Mouse (Mus musculus) embryonic facial prominence, embryonic 15.5 days (tissue): ENCODE measurements at regions not wholly inside any gene's neighbourhood (a gene's known extent, or its start where the extent isn't known, plus 50 kb on each side); places are given as distances from the start of the nearest gene placed in this dataset.
A peak's percentile ranks its signal among the peaks of the same experiment; 100 is the strongest.

Experiments used
- ATAC-seq: fragments of 200-750 bp; cut with Nextera tagmentation; 2 replicates; pipeline ENCODE4 v1.8.0; 2017; ENCODE audit warnings: low read depth, moderate TSS enrichment; ENCODE audit not compliant: insufficient number of reproducible peaks, low FRiP score, low TSS enrichment
- H3K27ac ChIP-seq: fragments of 300-500 bp; sonication (generic); replicated peaks from 2 replicates; pipeline ENCODE4 v1.5.1; 2015; ENCODE audit warnings: mild to moderate bottlenecking, inconsistent platforms
- H3K27me3 ChIP-seq: fragments of 300-500 bp; sonication (generic); 2 replicates; pipeline ENCODE4 v1.6.1; 2015; ENCODE audit warnings: inconsistent platforms
- H3K36me3 ChIP-seq: fragments of 300-500 bp; sonication (generic); 2 replicates; pipeline ENCODE4 v1.6.1; 2015; ENCODE audit warnings: mild to moderate bottlenecking, inconsistent platforms
- H3K4me1 ChIP-seq: fragments of 300-500 bp; sonication (generic); 2 replicates; pipeline ENCODE4 v1.6.1; 2015; ENCODE audit warnings: inconsistent platforms
- H3K4me2 ChIP-seq: fragments of 300-500 bp; sonication (generic); replicated peaks from 2 replicates; pipeline ENCODE4 v1.6.1; 2015; ENCODE audit warnings: mild to moderate bottlenecking, inconsistent platforms
- H3K4me3 ChIP-seq: fragments of 300-500 bp; sonication (generic); replicated peaks from 2 replicates; pipeline ENCODE4 v1.5.1; 2015; ENCODE audit warnings: mild to moderate bottlenecking, inconsistent platforms
- H3K9ac ChIP-seq: fragments of 300-500 bp; sonication (generic); 2 replicates; pipeline ENCODE4 v1.6.1; 2015; ENCODE audit warnings: inconsistent platforms
- H3K9me3 ChIP-seq: fragments of 300-500 bp; sonication (generic); replicated peaks from 2 replicates; pipeline ENCODE4 v1.6.1; 2016; ENCODE audit warnings: inconsistent platforms
- WGBS: fragments of 180-500 bp; shearing (Covaris S2); methylation state at CpG from one replicate; pipeline ENCODE4 v1.1.7; 2015; 5-methylcytosine and 5-hydroxymethylcytosine counted together

DNA sequence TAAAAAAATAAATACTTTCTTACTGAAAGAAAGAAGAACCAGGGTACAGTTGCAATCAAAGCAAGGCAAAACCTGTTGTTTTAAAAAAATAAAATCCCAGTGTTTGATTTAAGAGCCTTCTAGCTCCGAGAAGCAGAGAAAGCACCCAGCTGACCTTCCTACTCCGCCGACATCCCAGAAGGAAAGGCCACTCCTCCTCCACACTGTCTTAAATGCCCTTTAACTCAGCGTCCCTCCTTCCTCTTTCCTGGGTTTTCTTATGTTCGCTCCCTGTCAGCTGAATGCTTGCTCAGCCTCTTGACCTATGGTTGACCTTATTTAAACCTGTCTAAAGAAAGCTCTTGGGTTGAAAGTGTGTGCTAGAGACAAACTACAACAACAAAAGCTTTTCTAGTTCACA, 79.1 kb downstream of the Sptssa start:
- Histone ChIP-seq H3K27me3 (no peaks in the 10 kb centered on the region), H3K27ac (no peak overlapping the region), H3K9ac (no peak overlapping the region), H3K4me3 (no peak overlapping the region), H3K36me3 (no peaks in the 10 kb centered on the region), H3K4me1 (no peaks in the 10 kb centered on the region), H3K9me3 (no peaks in the 10 kb centered on the region), H3K4me2 (no peak overlapping the region)
- no peak for ATAC-seq
- 29% methylated on average over 5 of the region's 5 CpGs for WGBS

DNA sequence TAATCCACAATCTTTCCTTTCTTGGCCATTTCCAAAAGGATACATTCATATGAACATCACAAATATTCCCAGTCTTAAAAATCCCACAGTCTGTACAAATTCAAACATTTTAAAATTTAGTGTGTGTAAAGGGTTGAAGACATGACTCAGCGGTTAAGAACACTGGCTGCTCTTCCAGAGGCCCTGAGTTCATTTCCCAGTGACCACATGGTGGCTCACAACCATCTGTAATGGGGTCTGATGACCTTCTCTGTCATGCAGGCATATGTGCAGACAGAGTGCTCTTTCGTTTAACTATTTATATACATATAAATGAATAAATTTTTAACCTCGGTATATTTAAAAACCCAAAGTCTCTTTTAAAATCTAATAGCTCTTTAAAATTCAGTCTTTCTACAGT, 79.6 kb downstream of the Sptssa start:
- H3K27me3 ChIP-seq, result no peaks in the 10 kb centered on the region
- H3K9ac ChIP-seq, result no peak overlapping the region
- ATAC-seq, result no peak
- no peaks in the 10 kb centered on the region for H3K4me1 ChIP-seq
- 76% methylated on average over 3 of the region's 3 CpGs for WGBS
- no peak overlapping the region for H3K27ac ChIP-seq
- no peaks in the 10 kb centered on the region for H3K36me3 ChIP-seq
- no peak overlapping the region for H3K4me3 ChIP-seq
- no peak overlapping the region for H3K4me2 ChIP-seq
- no peaks in the 10 kb centered on the region for H3K9me3 ChIP-seq

DNA sequence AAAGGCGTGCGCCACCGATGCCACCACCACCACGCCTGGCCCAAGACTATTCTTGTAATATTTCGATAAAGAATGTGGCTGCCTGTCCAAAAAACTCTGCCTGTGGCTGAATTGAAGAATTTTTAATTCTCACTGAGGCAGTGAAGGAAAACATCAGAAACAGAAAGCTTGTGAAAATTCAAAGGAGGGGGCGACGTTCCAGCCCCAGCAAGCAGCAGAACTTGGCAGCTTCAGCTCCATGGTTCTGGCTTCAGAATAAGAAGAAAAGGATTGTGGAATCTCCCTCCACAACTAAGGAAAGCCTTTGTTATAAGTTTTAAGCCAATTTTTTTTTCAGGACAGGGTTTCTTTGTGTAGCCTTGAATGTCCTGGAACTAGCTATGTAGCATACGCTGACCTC, 83.5 kb downstream of the Sptssa start:
- no peak for ATAC-seq
- H3K27me3 ChIP-seq, result no peaks in the 10 kb centered on the region
- H3K4me2 ChIP-seq, result no peak overlapping the region
- no peaks in the 10 kb centered on the region for H3K9me3 ChIP-seq
- no peaks in the 10 kb centered on the region for H3K36me3 ChIP-seq
- H3K9ac ChIP-seq, result no peak overlapping the region
- no peak overlapping the region for H3K27ac ChIP-seq
- H3K4me3 ChIP-seq, result no peak overlapping the region
- 79% methylated on average over 8 of the region's 8 CpGs for WGBS
- no peaks in the 10 kb centered on the region for H3K4me1 ChIP-seq

DNA sequence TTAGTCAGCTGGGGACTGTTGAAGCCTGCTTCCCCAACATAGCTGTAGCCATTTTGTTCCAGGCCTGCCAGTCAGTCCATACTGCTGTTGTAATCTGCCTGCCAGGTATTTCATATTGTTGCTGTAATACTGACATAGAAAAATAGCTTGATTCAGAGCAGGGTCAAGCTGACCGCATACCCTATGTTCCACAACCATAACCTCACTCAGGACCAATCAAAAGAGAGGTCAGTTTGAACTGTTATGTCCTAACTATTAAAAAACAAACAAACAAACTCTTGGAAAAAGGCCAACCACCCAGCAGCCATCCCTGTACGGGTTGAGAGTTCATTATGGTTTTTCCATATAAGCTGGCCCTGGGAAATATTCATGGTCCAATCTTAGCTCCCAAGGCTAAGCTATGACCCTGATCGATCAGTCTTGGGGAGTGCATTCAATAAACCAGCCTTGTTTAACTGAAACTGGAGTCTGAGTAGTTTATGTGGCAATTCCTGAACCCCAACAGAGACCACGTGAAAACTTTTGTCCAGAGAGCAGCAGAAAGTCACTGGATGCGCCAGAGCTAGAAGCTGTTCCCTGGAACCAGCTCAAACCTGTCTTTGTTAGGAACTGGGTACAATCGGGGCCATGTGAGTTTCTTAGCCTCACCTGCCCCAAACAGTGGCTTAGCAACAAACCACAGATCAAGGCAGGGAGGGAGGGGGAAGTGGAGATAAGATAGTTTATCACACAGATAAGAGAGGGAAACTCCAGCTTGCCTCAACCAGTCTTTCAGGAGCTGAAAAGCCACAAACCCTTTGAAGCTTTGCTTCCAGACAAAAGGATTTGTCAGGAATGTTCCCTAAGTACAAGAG, 88.1 kb downstream of the Sptssa start:
- H3K9me3 ChIP-seq, result no peaks in the 10 kb centered on the region
- ATAC-seq, result 0 out of 2 replicates have a peak, but pooled peaks have one; percentile 24

DNA sequence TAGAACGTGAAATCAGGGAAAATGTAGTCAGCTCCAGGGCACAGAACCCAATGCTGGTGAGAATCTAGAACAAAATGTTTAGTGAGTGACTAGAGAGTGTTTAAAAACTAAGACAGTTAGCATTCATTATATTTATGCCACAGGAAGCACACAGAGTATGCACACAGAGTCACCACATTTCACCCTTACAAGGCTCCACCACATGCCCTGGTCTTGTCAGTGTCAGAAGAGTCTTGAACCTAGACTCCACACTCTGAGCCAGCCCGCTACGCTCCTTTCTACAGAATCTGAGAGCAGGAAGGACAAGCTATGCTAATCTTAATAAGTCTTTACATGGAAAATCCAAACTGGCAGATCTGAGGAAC, 89.0 kb downstream of the Sptssa start:
- no peak overlapping the region for H3K9ac ChIP-seq
- H3K4me1 ChIP-seq, result no peaks in the 10 kb centered on the region
- 78% methylated on average over 3 of the region's 3 CpGs for WGBS
- H3K27ac ChIP-seq, result no peak overlapping the region
- no peaks in the 10 kb centered on the region for H3K36me3 ChIP-seq
- no peak for ATAC-seq
- no peak overlapping the region for H3K4me2 ChIP-seq
- H3K4me3 ChIP-seq, result no peak overlapping the region
- H3K27me3 ChIP-seq, result no peaks in the 10 kb centered on the region
- no peaks in the 10 kb centered on the region for H3K9me3 ChIP-seq

More for the DNA sequence above, 88.1 kb downstream of the Sptssa start:
- WGBS, result 75% methylated on average over 6 of the region's 6 CpGs
- Histone ChIP-seq H3K27me3 (no peaks in the 10 kb centered on the region), H3K36me3 (no peaks in the 10 kb centered on the region), H3K27ac (no peak overlapping the region), H3K4me2 (no peak overlapping the region), H3K4me3 (no peak overlapping the region), H3K9ac (no peak overlapping the region), H3K4me1 (no peaks in the 10 kb centered on the region)

DNA sequence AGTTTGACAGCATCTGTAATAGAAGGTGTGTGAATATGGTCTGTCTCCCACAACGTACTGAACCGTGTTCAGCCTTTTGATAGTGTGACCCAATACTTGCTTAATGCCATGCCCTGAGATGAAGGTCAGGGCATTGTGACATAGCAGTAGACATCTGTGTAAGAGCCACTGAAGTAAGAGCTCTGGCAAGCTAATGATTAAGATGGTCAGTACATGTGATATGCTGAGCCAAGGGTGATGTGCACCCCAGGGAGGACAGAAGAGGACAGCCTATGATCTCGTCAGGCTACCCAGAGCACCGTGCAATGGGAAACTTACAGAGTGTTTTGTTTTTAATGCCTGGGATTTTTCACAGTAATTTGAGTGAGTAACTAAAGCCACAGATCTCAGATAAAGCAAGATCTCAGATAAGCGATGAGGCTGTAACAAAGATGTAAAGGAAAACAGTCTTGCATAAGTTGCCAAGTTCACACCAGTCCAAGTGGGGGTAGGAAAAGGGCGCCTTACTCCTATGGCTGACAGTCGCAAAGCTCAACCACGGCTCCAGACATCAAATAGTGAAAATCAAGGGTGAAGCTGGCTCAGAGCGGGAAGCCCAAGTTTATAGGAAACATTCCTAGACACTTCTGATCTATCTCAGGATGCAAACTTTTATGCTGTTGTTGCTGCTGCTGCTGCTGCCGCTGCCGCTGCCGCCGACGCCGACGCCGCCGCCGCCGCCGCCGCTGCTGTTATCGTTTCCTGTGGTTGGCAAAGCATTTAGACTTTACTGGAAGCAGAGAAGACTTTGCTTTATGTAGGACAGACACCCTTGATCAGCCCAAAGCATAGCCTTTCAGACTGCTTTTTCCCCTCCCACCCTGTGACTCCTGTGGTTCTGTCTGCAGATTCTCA, 89.6 kb downstream of the Sptssa start:
- Histone ChIP-seq H3K9me3 (no peaks in the 10 kb centered on the region), H3K27me3 (no peaks in the 10 kb centered on the region), H3K4me3 (no peak overlapping the region), H3K9ac (no peak overlapping the region), H3K36me3 (no peaks in the 10 kb centered on the region), H3K27ac (no peak overlapping the region), H3K4me1 (no peaks in the 10 kb centered on the region), H3K4me2 (no peak overlapping the region)
- no peak for ATAC-seq
- 81% methylated on average over 23 of the region's 23 CpGs for WGBS

DNA sequence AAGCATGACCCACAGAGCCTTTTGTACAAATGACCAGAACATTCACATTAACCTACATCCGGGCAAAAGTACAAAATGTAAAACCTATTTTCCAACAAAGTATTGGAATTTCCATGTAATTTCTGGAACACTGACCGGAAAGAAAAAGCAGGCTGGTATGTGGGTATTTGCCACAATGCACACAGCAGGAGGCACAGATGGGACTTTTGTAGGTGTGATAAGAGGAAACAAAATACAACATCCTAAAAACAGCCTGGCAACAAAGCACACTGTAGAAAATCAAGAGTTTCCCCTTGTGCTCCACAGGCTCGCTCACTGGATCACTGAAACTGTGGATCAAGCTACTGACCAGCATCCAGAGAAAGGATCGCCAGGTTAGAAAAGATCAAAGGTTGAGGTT, 94.4 kb downstream of the Sptssa start:
- WGBS, result 82% methylated on average over 4 of the region's 4 CpGs
- Histone ChIP-seq H3K36me3 (no peaks in the 10 kb centered on the region), H3K4me2 (no peak overlapping the region), H3K27ac (no peak overlapping the region), H3K4me1 (no peaks in the 10 kb centered on the region), H3K9me3 (no peaks in the 10 kb centered on the region), H3K4me3 (no peak overlapping the region), H3K27me3 (no peaks in the 10 kb centered on the region), H3K9ac (no peak overlapping the region)
- no peak for ATAC-seq

DNA sequence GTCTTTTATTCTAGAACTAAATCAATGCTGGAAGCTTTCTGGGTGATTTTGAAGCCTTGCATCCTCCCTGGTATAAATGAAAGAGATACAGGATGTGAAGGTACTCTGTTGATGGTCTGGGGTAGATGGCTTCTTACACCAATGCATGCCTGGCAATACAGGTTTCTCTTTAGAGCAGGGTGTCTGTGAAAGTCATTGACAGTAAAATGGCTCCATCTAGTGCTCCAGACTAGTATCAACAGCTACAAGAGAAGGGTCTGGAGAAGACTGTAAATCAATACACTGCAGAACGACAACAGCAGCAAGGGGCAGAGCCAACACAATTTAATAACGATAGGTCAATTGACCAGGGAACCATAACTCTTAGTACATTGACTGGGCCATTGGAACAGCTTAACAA, 98.3 kb downstream of the Sptssa start:
- H3K9me3 ChIP-seq, result no peaks in the 10 kb centered on the region
- H3K36me3 ChIP-seq, result no peaks in the 10 kb centered on the region
- no peak overlapping the region for H3K4me3 ChIP-seq
- 31% methylated on average over 2 of the region's 2 CpGs for WGBS
- no peaks in the 10 kb centered on the region for H3K27me3 ChIP-seq
- H3K4me1 ChIP-seq, result no peaks in the 10 kb centered on the region
- H3K4me2 ChIP-seq, result no peak overlapping the region
- no peak overlapping the region for H3K27ac ChIP-seq
- H3K9ac ChIP-seq, result no peak overlapping the region
- ATAC-seq, result no peak

DNA sequence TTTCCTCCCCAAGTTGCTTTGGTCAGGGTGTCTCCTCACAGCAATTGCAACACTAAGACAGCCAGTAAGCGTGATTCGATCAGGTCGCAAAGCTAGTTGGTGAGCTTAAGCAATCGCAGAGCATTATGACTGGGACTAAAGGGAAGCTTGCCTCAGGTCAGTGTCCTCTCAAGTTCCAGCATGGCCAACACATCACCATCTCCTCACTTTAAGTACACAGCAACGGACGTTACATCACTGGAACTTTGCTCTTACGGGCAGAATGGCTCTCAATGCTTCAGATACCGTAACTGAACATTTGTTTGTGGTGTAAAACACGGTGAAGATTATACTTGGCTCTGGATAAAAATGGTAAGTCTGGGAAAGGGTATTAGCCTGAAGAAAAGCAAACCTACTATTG, 106.7 kb downstream of the Sptssa start:
- H3K9ac ChIP-seq, result no peak overlapping the region
- peaks cover 3% of the 10 kb centered on the region; the same call in 1 of the 2 replicates for H3K4me1 ChIP-seq
- H3K9me3 ChIP-seq, result no peaks in the 10 kb centered on the region
- H3K36me3 ChIP-seq, result no peaks in the 10 kb centered on the region
- no peaks in the 10 kb centered on the region for H3K27me3 ChIP-seq
- H3K27ac ChIP-seq, result no peak overlapping the region
- ATAC-seq, result no peak
- 80% methylated on average over 9 of the region's 9 CpGs for WGBS
- H3K4me2 ChIP-seq, result no peak overlapping the region
- H3K4me3 ChIP-seq, result no peak overlapping the region

DNA sequence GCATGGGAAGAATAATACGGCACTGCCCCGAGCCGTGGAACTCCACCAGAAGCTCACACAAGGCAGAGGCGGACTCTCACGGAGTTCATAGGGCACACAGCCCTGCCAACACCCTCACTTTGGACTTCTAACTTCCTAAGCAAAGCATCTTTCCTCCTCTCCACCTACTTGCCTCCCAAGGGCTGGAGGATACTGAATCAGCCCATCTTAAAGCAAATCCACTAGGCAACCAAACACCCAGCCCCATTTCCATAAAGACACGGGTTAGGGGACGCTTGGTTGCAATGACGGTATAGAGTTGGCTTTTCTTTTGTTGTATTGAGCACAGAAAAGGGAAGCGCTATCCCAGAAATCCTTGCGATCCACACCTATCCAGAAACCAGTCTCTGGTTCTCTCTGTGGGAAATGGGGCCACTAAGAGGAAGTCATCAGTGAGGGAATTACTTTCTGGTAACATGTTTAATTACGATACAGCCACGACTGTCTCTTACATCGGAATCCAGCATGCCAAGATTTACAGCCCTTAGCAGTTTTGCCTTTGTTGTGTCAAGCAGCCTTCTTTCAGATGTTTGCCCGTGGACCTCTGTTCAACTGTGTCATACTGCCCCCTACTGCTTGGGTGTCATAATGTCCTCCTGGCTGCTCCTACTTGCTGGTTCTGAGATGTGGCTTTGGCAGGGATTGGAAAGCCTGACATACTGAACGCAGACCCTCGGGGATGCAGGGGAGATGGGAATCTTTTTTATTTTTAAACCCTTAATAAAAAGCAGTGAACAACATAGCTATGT, 110.4 kb downstream of the Sptssa start:
- no peak for ATAC-seq
- WGBS, result 40% methylated on average over 16 of the region's 16 CpGs
- Histone ChIP-seq H3K9ac (no peak overlapping the region), H3K9me3 (no peaks in the 10 kb centered on the region), H3K27me3 (no peaks in the 10 kb centered on the region), H3K36me3 (no peaks in the 10 kb centered on the region), H3K4me1 (peaks cover 3% of the 10 kb centered on the region; the same call in 1 of the 2 replicates), H3K4me2 (peak overlapping the region; percentile 3; the same call in 1 of the 2 replicates), H3K4me3 (no peak overlapping the region), H3K27ac (no peak overlapping the region)

DNA sequence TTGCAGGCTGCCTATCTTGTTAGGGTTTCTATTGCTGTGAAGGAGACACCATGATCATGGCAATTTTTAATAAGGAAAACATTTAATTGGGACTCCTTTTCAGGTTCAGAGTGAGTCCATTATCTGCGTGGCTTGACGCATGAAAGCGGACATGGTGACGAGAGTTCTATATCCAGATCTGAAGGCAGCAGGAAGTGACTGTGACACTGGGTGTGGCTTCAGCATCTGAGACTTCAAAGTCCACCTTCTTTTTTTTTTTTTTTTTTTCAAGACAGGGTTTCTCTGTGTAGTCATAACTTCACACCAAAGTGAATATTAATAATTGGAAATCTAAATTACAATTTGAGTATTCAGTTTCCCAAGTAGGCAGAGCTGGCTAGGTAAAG, 118.1 kb downstream of the Sptssa start:
- Histone ChIP-seq H3K4me2 (no peak overlapping the region), H3K4me1 (no peaks in the 10 kb centered on the region), H3K27ac (no peak overlapping the region), H3K9ac (no peak overlapping the region), H3K9me3 (no peaks in the 10 kb centered on the region), H3K27me3 (no peaks in the 10 kb centered on the region), H3K4me3 (no peak overlapping the region), H3K36me3 (no peaks in the 10 kb centered on the region)
- ATAC-seq, result no peak
- WGBS, result 85% methylated on average over 4 of the region's 4 CpGs
